Mouse (Mus musculus) erythroblast, embryonic 14.5 days (primary cell): ENCODE results near the gene Gm9945. TPM values are rescaled to one million over a fixed set of nuclear protein-coding genes. Genes with fewer than 3 reads are reported as not detected.

Source experiments
- H3K27me3 ChIP-seq: 2 replicates; pipeline ENCODE4 v1.6.1; 2012; ENCODE audit warnings: inconsistent platforms; ENCODE audit not compliant: control insufficient read depth
- H3K36me3 ChIP-seq: 2 replicates; pipeline ENCODE4 v1.6.1; 2012; ENCODE audit warnings: mild to moderate bottlenecking, inconsistent platforms; ENCODE audit not compliant: control insufficient read depth
- H3K4me1 ChIP-seq: 2 replicates; pipeline ENCODE4 v1.6.1; 2012; ENCODE audit warnings: inconsistent platforms; ENCODE audit not compliant: control insufficient read depth
- H3K4me3 ChIP-seq: replicated peaks from 2 replicates; pipeline ENCODE3; 2012; ENCODE audit warnings: moderate library complexity, mild to moderate bottlenecking, inconsistent platforms
- H3K9me3 ChIP-seq: 2 replicates; pipeline ENCODE4 v1.6.1; 2012; ENCODE audit warnings: low read length, inconsistent platforms, mixed read lengths; ENCODE audit not compliant: control insufficient read depth
- GATA1 ChIP-seq: IDR thresholded peaks from 2 replicates; pipeline ENCODE4 v1.6.1; 2012; ENCODE audit warnings: low read length, inconsistent platforms, mixed read lengths
- TAL1 ChIP-seq: IDR thresholded peaks from 3 replicates; pipeline ENCODE4 v1.6.1; 2012; ENCODE audit warnings: low read length, inconsistent platforms, mixed read lengths
- polyA plus RNA-seq: library from polyadenylated mRNA; stranded (reverse); fragments of >175 nt; gene quantifications from 2 replicates; pipeline ENCODE4 v1.2.3, GENCODE M21; 2012

Gm9945 gene
- polyA plus RNA-seq, 1 experiment, result not detected

- Histone ChIP-seq H3K9me3 (no peaks in the 10 kb centered on the region), H3K36me3 (no peaks in the 10 kb centered on the region), H3K4me3 (no peak overlapping the region), H3K4me1 (peaks cover 14% of the 10 kb centered on the region), H3K27me3 (peaks cover 14% of the 10 kb centered on the region)
- no peak for TF ChIP-seq TAL1
- TF ChIP-seq GATA1, result no peak
Measured at GRCm38 (mm10) chr11:53445562-53445961, 34.4 kb upstream of the Gm9945 start.

- Histone ChIP-seq H3K9me3 (no peaks in the 10 kb centered on the region), H3K36me3 (no peaks in the 10 kb centered on the region), H3K4me3 (no peak overlapping the region), H3K4me1 (peaks cover 14% of the 10 kb centered on the region), H3K27me3 (peaks cover 20% of the 10 kb centered on the region)
- TF ChIP-seq TAL1 (no peak), GATA1 (no peak)
Measured at GRCm38 (mm10) chr11:53446183-53446582, 33.8 kb upstream of the Gm9945 start.

GRCm38 (mm10) chr11:53447996-53448395, 32.0 kb upstream of the Gm9945 start:
- H3K27me3 ChIP-seq, result peaks cover 27% of the 10 kb centered on the region
- peaks cover 4% of the 10 kb centered on the region for H3K4me1 ChIP-seq

GRCm38 (mm10) chr11:53448529-53448928, 31.4 kb upstream of the Gm9945 start:
- no peaks in the 10 kb centered on the region for H3K9me3 ChIP-seq
- peaks cover 28% of the 10 kb centered on the region for H3K27me3 ChIP-seq
- H3K4me3 ChIP-seq, result no peak overlapping the region
- H3K36me3 ChIP-seq, result no peaks in the 10 kb centered on the region
- TF ChIP-seq GATA1, result no peak
- no peak for TF ChIP-seq TAL1
- peaks cover 4% of the 10 kb centered on the region for H3K4me1 ChIP-seq

More at GRCm38 (mm10) chr11:53447996-53448395, 32.0 kb upstream of the Gm9945 start:
- no peaks in the 10 kb centered on the region for H3K36me3 ChIP-seq
- TF ChIP-seq GATA1 (no peak), TAL1 (no peak)
- no peak overlapping the region for H3K4me3 ChIP-seq
- H3K9me3 ChIP-seq, result no peaks in the 10 kb centered on the region

DNA sequence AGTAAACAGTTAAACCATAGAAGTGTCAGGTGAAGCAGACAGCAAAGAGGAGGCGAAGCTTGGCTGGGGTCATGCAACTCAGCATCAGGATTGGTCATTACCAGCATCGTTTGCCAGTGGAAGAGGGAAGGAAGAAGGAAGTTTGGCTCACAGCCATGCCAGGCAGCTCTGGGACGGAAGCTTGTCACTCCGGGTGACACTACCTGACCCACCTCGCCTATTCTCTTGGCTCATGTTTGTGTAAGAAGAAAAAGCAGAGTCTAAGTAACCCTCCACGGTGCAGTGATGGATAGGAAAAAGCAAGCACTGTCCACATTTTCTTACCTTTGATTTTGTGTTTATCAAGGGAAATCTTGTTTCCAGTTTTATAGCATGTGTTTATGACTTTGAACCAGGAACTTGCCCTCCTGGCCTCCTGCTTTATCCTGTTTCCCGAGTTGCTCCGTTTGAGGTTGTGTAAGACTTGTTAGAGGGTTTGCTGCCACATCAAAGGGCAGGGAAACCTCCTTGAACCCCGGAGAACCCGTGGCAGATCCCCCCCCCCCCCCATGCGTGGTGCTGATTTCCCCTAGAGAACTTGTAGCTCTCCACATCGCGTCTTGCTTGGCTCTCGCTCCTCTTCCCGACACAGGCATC, 29.8 kb upstream of the Gm9945 start:
- Histone ChIP-seq H3K4me3 (no peak overlapping the region), H3K4me1 (peaks cover 2% of the 10 kb centered on the region; the same call in 1 of the 2 replicates), H3K36me3 (no peaks in the 10 kb centered on the region), H3K9me3 (no peaks in the 10 kb centered on the region), H3K27me3 (peaks cover 41% of the 10 kb centered on the region)
- TF ChIP-seq TAL1, result no peak
- no peak for TF ChIP-seq GATA1

GRCm38 (mm10) chr11:53451361-53451760, 28.6 kb upstream of the Gm9945 start:
- Histone ChIP-seq H3K27me3 (peaks cover 53% of the 10 kb centered on the region), H3K4me1 (no peaks in the 10 kb centered on the region), H3K9me3 (no peaks in the 10 kb centered on the region), H3K36me3 (no peaks in the 10 kb centered on the region), H3K4me3 (no peak overlapping the region)
- no peak for TF ChIP-seq TAL1
- no peak for TF ChIP-seq GATA1

DNA sequence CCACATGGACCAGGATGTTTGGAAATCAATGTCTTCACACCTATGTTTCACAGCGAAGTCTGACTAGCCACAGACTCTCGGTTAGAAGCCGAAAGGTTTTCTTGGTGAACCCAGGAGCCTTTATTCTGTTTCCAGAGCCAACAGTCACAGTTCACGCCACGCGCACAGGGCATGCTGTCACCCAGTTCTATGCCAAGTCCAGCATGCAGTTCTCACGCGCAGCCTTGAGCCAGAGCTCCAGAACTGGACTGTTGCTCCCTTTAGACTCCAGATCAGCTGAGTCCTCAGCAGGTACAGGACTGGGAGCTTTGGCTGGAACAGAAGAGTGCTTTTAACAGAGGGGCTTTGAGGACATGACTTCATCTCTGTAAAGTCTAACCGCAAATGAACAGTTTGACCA, 27.6 kb upstream of the Gm9945 start:
- peaks cover 63% of the 10 kb centered on the region for H3K27me3 ChIP-seq

GRCm38 (mm10) chr11:53453031-53453430, 26.9 kb upstream of the Gm9945 start:
- Histone ChIP-seq H3K4me3 (no peak overlapping the region), H3K27me3 (peaks cover 69% of the 10 kb centered on the region), H3K9me3 (peaks cover 7% of the 10 kb centered on the region; the same call in 1 of the 2 replicates), H3K36me3 (no peaks in the 10 kb centered on the region), H3K4me1 (peaks cover 9% of the 10 kb centered on the region)
- no peak for TF ChIP-seq GATA1
- TF ChIP-seq TAL1, result no peak

More for the DNA sequence above, 27.6 kb upstream of the Gm9945 start:
- Histone ChIP-seq H3K4me1 (peaks cover 6% of the 10 kb centered on the region), H3K4me3 (no peak overlapping the region), H3K36me3 (no peaks in the 10 kb centered on the region), H3K9me3 (peaks cover 4% of the 10 kb centered on the region; the same call in 1 of the 2 replicates)
- TF ChIP-seq GATA1, result no peak
- TF ChIP-seq TAL1, result no peak

- Histone ChIP-seq H3K36me3 (no peaks in the 10 kb centered on the region), H3K9me3 (peaks cover 9% of the 10 kb centered on the region; the same call in 1 of the 2 replicates), H3K4me3 (peak within 1 kb of the TSS; percentile 58), H3K27me3 (peaks cover 65% of the 10 kb centered on the region), H3K4me1 (peaks cover 18% of the 10 kb centered on the region)
- no peak for TF ChIP-seq TAL1
- no peak for TF ChIP-seq GATA1
Measured at GRCm38 (mm10) chr11:53456474-53457371, 23.2 kb upstream of the Gm9945 start, which contains the start of the genes Gm10447 and Shroom1. TSS of gene Gm10447 (minus strand) at chr11:53457110. TSS of gene Shroom1 (plus strand) at chr11:53457205.
